Mouse (Mus musculus) MEL (cell line): Measurements from ENCODE around the gene Stx1a. TPM values are rescaled to one million over a fixed set of nuclear protein-coding genes. Genes with fewer than 3 reads are reported as not detected.

ENCODE experiments used
- DNase-seq: peaks from one replicate; pipeline ENCODE4 v3.0.0; 2011; ENCODE audit warnings: low read depth, low spot score
- H3K27ac ChIP-seq: 2 replicates; pipeline ENCODE4 v1.5.1; 2012; ENCODE audit warnings: low read depth, mild to moderate bottlenecking, control low read depth, low read length, moderate library complexity; ENCODE audit not compliant: control insufficient read depth
- H3K27me3 ChIP-seq, 2 experiments: fragments of 150-350 bp in 1 of 2; sonication (generic) in 1 of 2; 2 replicates each; pipeline ENCODE4 v1.6.1; 2012; ENCODE audit warnings: low read length in 2 of 2, mild to moderate bottlenecking in 2 of 2, improper control_type of control experiment in 1 of 2, moderate library complexity in 1 of 2; ENCODE audit not compliant: insufficient read depth in 2 of 2, control insufficient read depth in 1 of 2
- H3K36me3 ChIP-seq, 2 experiments: 2 replicates each; pipeline ENCODE4 v1.6.1; 2012 to 2014; ENCODE audit warnings: low read length in 2 of 2, improper control_type of control experiment in 1 of 2, inconsistent platforms in 1 of 2, mild to moderate bottlenecking in 1 of 2; ENCODE audit not compliant: insufficient read depth in 2 of 2, control insufficient read depth in 1 of 2
- H3K4me1 ChIP-seq, 2 experiments: fragments of 150-350 bp in 1 of 2; sonication (generic) in 1 of 2; 2 replicates each; pipeline ENCODE4 v1.6.1; 2012; ENCODE audit warnings: low read length in 2 of 2, improper control_type of control experiment in 1 of 2, mild to moderate bottlenecking in 1 of 2; ENCODE audit not compliant: insufficient read depth in 2 of 2, control insufficient read depth in 1 of 2
- H3K4me3 ChIP-seq, 2 experiments: fragments of 150-350 bp in 1 of 2; sonication (generic) in 1 of 2; 2 replicates each; pipeline ENCODE4 v1.5.1; 2012; ENCODE audit warnings: low read depth in 2 of 2, low read length in 2 of 2, mild to moderate bottlenecking in 2 of 2, moderate library complexity in 2 of 2, control low read depth in 1 of 2, improper control_type of control experiment in 1 of 2; ENCODE audit not compliant: control insufficient read depth in 1 of 2, insufficient read depth in 1 of 2
- H3K79me2 ChIP-seq: 2 replicates; pipeline ENCODE4 v1.6.1; 2012; ENCODE audit warnings: mild to moderate bottlenecking, low read length, moderate library complexity; ENCODE audit not compliant: control insufficient read depth, poor library complexity, insufficient read depth
- H3K9ac ChIP-seq: 2 replicates; pipeline ENCODE4 v1.6.1; 2012; ENCODE audit warnings: low read depth, mild to moderate bottlenecking, control low read depth, low read length, moderate library complexity; ENCODE audit not compliant: control insufficient read depth, poor library complexity, severe bottlenecking
- H3K9me3 ChIP-seq: fragments of 150-350 bp; sonication (generic); replicated peaks from 2 replicates; pipeline ENCODE4 v1.6.1; 2012; ENCODE audit warnings: mild to moderate bottlenecking, low read length, improper control_type of control experiment, moderate library complexity; ENCODE audit not compliant: insufficient read depth
- ELF1 ChIP-seq: IDR thresholded peaks from 2 replicates; pipeline ENCODE4 v1.6.1; 2014; ENCODE audit warnings: low read depth, mild to moderate bottlenecking, inconsistent platforms, low read length, improper control_type of control experiment, moderate library complexity
- EP300 ChIP-seq, 2 experiments: IDR thresholded peaks; 2 replicates each; pipeline ENCODE4 v1.6.1; 2011; ENCODE audit warnings: improper control_type of control experiment in 2 of 2, low read length in 2 of 2, low read depth in 1 of 2, mild to moderate bottlenecking in 1 of 2
- GATA1 ChIP-seq: IDR thresholded peaks from 2 replicates; pipeline ENCODE4 v1.6.1; 2011; ENCODE audit warnings: low read depth, low read length, improper control_type of control experiment
- MAZ ChIP-seq: IDR thresholded peaks from 2 replicates; pipeline ENCODE4 v1.6.1; 2012; ENCODE audit warnings: low read depth, mild to moderate bottlenecking, inconsistent platforms, low read length, improper control_type of control experiment
- MYB ChIP-seq: IDR thresholded peaks from 2 replicates; pipeline ENCODE4 v1.6.1; 2011; ENCODE audit warnings: mild to moderate bottlenecking, low read depth, low read length, improper control_type of control experiment
- RCOR1 ChIP-seq: IDR thresholded peaks from 2 replicates; pipeline ENCODE4 v1.6.1; 2012; ENCODE audit warnings: low read depth, mild to moderate bottlenecking, inconsistent platforms, low read length, improper control_type of control experiment
- TBP ChIP-seq: IDR thresholded peaks from 2 replicates; pipeline ENCODE4 v1.8.0; 2011; ENCODE audit warnings: low read depth, low read length, improper control_type of control experiment
- polyA plus RNA-seq, 2 experiments: library from polyadenylated mRNA; stranded (reverse) in 1 of 2; unstranded in 1 of 2; fragments of >175 nt in 1 of 2; fragments of >200 nt in 1 of 2; gene quantifications; 2 replicates each; pipeline versions ENCODE4 v1.2.1 to v1.2.4; 2012; ENCODE audit warnings: low replicate concordance in 2 of 2, low read depth in 1 of 2; ENCODE audit not compliant: insufficient read length in 2 of 2, insufficient read depth in 1 of 2, missing spikeins in 1 of 2
- total RNA-seq: library from RNA; depleted of rRNA; stranded (reverse); fragments of 300-350 nt; gene quantifications from 2 replicates; pipeline ENCODE4 v1.2.3, GENCODE M21; 2012; rRNA removed

Stx1a gene
- total and polyA plus RNA-seq, 3 experiments = 3.3 to 6.0 TPM; not detected in 1

DNA sequence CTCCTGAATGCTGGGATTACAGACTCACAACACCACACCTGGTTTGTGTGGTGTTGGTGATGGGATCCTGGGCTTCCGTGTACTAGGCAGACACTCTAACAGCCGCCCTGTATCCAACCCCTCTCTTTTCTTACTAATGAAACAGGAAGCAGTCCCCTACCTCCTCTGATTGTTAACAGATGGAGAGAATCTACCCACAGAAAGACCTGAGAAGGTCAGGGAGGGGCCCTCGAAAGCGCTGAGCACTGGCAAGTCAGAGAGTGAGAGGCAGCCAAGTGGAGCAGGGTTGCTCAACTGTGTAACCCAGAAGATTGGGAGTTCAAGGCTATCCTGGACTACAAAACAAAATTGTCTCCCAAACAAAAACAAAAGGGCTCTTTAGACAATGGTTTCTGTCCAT is 63.6 kb downstream of the Stx1a start:
- H3K36me3 ChIP-seq = no peaks in the 10 kb centered on the region
- H3K27ac ChIP-seq = no peak overlapping the region
- H3K9ac ChIP-seq = no peak overlapping the region
- no peaks in the 10 kb centered on the region for H3K9me3 ChIP-seq
- TF ChIP-seq MYB (no peak), GATA1 (no peak), EP300 (IDR thresholded peaks at IDR 0.05; ENCODE audit: low read depth in 1 of 2, low read length in 2 of 2) (no peak)
- TF ChIP-seq, all 39 proteins: peak for 0
- Histone ChIP-seq H3K4me1 (no peaks in the 10 kb centered on the region), H3K4me3 (no peak overlapping the region), H3K27me3 (peaks cover 3% of the 10 kb centered on the region in 2 experiments; a peak in 3 of 4 replicates), H3K79me2 (no peaks in the 10 kb centered on the region)
- DNase-seq = no peak

DNA sequence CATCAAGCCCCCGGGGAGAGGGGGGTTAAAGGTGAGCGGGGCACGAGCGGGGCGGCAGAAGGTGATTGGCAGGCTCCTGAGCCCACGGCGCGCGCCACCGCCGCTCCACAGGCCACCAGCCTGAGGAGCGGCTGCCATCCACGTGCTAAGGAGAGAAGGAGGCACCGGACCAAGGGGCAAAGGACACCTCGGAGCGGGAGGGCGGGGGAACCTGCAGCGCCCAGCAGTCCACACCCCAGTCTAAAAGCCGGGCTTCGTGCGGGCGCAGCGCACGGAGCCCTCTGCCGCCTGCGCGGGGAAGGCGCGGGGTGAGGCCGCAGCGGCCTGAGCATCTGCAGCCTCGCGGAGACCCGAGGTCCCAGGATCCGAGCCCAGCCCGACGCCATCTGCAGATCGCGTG is 66.4 kb downstream of the Stx1a start, which contains the start of gene Mlxipl:
Gene Mlxipl (plus strand): TSS at position 238 of the 400 bp plus-strand sequence.
- H3K4me1 ChIP-seq = no peaks in the 10 kb centered on the region
- no peaks in the 10 kb centered on the region for H3K79me2 ChIP-seq
- TF ChIP-seq TBP = no peak
- no peak for TF ChIP-seq ELF1
- TF ChIP-seq RCOR1 = no peak
- TF ChIP-seq MAZ = no peak
- no peak within 1 kb of the TSS for H3K27ac ChIP-seq
- H3K36me3 ChIP-seq = no peaks in the 10 kb centered on the region
- no peak for DNase-seq
- H3K9ac ChIP-seq = no peak within 1 kb of the TSS
- H3K27me3 ChIP-seq = peaks cover 11 to 13% of the 10 kb centered on the region in 2 experiments; a peak in 3 of 4 replicates
- H3K4me3 ChIP-seq = no peak within 1 kb of the TSS
- no peaks in the 10 kb centered on the region for H3K9me3 ChIP-seq

Other genes with a start within 250 kb of the Stx1a start
- gene Tmem270, start 116.7 kb upstream of the Stx1a start, total RNA-seq = not detected in 2 replicates
- gene Tmem270, start 116.7 kb upstream of the Stx1a start, polyA plus RNA-seq = not detected
- 5.4 and 13.1 TPM in 2 replicates for gene Cldn13, start 108.0 kb upstream of the Stx1a start, total RNA-seq
- gene Cldn13, start 108.0 kb upstream of the Stx1a start, polyA plus RNA-seq = 1 to 10 TPM in 1 of 2 experiments, not detected in 1; 5.7 TPM
- gene Mettl27, start 91.1 kb upstream of the Stx1a start, total RNA-seq = 0.75 and 0.96 TPM in 2 replicates
- 1 to 10 TPM in 1 of 2 experiments, not detected in 1; 3.1 TPM for gene Mettl27, start 91.1 kb upstream of the Stx1a start, polyA plus RNA-seq
- 0.08 TPM in 1 of 2 replicates, not detected in the other for gene Cldn4, start 76.5 kb upstream of the Stx1a start, total RNA-seq
- under 1 TPM in 1 of 2 experiments, not detected in 1; 0.04 TPM for gene Cldn4, start 76.5 kb upstream of the Stx1a start, polyA plus RNA-seq
- gene Cldn3, start 37.3 kb upstream of the Stx1a start, total RNA-seq = not detected in 2 replicates
- gene Cldn3, start 37.3 kb upstream of the Stx1a start, polyA plus RNA-seq = 1 to 10 TPM in 1 of 2 experiments, not detected in 1; 1.1 TPM
- gene Abhd11, start 14.3 kb upstream of the Stx1a start, total RNA-seq = 43.0 and 55.9 TPM in 2 replicates
- gene Abhd11, start 14.3 kb upstream of the Stx1a start, polyA plus RNA-seq = 10 to 100 TPM in 1 of 2 experiments, not detected in 1; 51.7 TPM
- gene Dnajc30, start 40.7 kb downstream of the Stx1a start, total RNA-seq = 6.5 and 7.4 TPM in 2 replicates
- gene Dnajc30, start 40.7 kb downstream of the Stx1a start, polyA plus RNA-seq = 10 to 100 TPM in 1 of 2 experiments, not detected in 1; 15.6 TPM
- gene Bud23, start 41.5 kb downstream of the Stx1a start, total RNA-seq = 87.5 and 101 TPM in 2 replicates
- 100 to 1,000 TPM in 1 of 2 experiments, not detected in 1; 222 TPM for gene Bud23, start 41.5 kb downstream of the Stx1a start, polyA plus RNA-seq
- 0.23 and 0.31 TPM in 2 replicates for gene Vps37d, start 54.8 kb downstream of the Stx1a start, total RNA-seq
- gene Vps37d, start 54.8 kb downstream of the Stx1a start, polyA plus RNA-seq = 1 to 10 TPM in 1 of 2 experiments, not detected in 1; 1.2 TPM
- gene Mlxipl, start 66.4 kb downstream of the Stx1a start, total RNA-seq = not detected in 2 replicates
- not detected for gene Mlxipl, start 66.4 kb downstream of the Stx1a start, polyA plus RNA-seq
- gene Tbl2, start 126.2 kb downstream of the Stx1a start, total RNA-seq = 19.3 and 20.5 TPM in 2 replicates
- gene Tbl2, start 126.2 kb downstream of the Stx1a start, polyA plus RNA-seq = 10 to 100 TPM in 1 of 2 experiments, not detected in 1; 30.3 TPM
- gene Bcl7b, start 144.8 kb downstream of the Stx1a start, total RNA-seq = 44.6 and 45.1 TPM in 2 replicates
- gene Bcl7b, start 144.8 kb downstream of the Stx1a start, polyA plus RNA-seq = 10 to 100 TPM in 1 of 2 experiments, not detected in 1; 76.0 TPM
- 69.1 and 72.9 TPM in 2 replicates for gene Baz1b, start 163.8 kb downstream of the Stx1a start, total RNA-seq
- gene Baz1b, start 163.8 kb downstream of the Stx1a start, polyA plus RNA-seq = 10 to 100 TPM; 44.5 to 81.5 TPM
- 5.7 and 9.8 TPM in 2 replicates for gene Fzd9, start 227.7 kb downstream of the Stx1a start, total RNA-seq
- gene Fzd9, start 227.7 kb downstream of the Stx1a start, polyA plus RNA-seq = 1 to 10 TPM in 1 of 2 experiments, not detected in 1; 6.2 TPM